Mouse (Mus musculus) brain, embryonic 14.5 days (tissue): ENCODE measurements around the gene Cmip.

ENCODE experiments used
- CTCF ChIP-seq: fragments of 200-500 bp; IDR thresholded peaks from 2 replicates; pipeline ENCODE4 v1.5.1; 2012; ENCODE audit warnings: inconsistent platforms, mild to moderate bottlenecking, moderate library complexity, borderline replicate concordance; ENCODE audit not compliant: insufficient read depth, insufficient read length; ENCODE audit errors: extremely low read depth
- POLR2A ChIP-seq: fragments of 200-500 bp; IDR thresholded peaks from 2 replicates; pipeline ENCODE4 v1.6.1; 2012; ENCODE audit warnings: mild to moderate bottlenecking, inconsistent platforms, borderline replicate concordance; ENCODE audit not compliant: poor library complexity, insufficient read depth, insufficient read length, severe bottlenecking; ENCODE audit errors: extremely low read depth

- TF ChIP-seq POLR2A (no peak), CTCF (no peak)
Measured at GRCm38 (mm10) chr8:117307221-117307620, 50.4 kb downstream of the Cmip start.
